Mouse (Mus musculus) midbrain, embryonic 14.5 days (tissue): ENCODE results near the gene Fn1. TPM values are rescaled to one million over a fixed set of nuclear protein-coding genes. Genes with fewer than 3 reads are reported as not detected.

ENCODE experiments used
- ATAC-seq: fragments of 200-750 bp; cut with Nextera tagmentation; 2 replicates; pipeline ENCODE4 v1.8.0; 2017; ENCODE audit warnings: moderate number of reproducible peaks, moderate library complexity; ENCODE audit not compliant: low FRiP score, low TSS enrichment
- DNase-seq: peaks from one replicate; pipeline ENCODE4 v3.0.0-alpha.2; 2015
- H3K27ac ChIP-seq: fragments of 300-500 bp; sonication (generic); replicated peaks from 2 replicates; pipeline ENCODE4 v1.5.1; 2014; ENCODE audit warnings: mild to moderate bottlenecking, low read depth, low read length, moderate library complexity
- H3K27me3 ChIP-seq: fragments of 300-500 bp; sonication (generic); 2 replicates; pipeline ENCODE4 v1.6.1; 2014; ENCODE audit warnings: low read length, control low read depth, mixed read lengths; ENCODE audit not compliant: control insufficient read depth, insufficient read depth
- H3K36me3 ChIP-seq: fragments of 300-500 bp; sonication (generic); 2 replicates; pipeline ENCODE4 v1.6.1; 2014; ENCODE audit warnings: low read length, control low read depth; ENCODE audit not compliant: control insufficient read depth, insufficient read depth
- H3K4me1 ChIP-seq: fragments of 300-500 bp; sonication (generic); 2 replicates; pipeline ENCODE4 v1.6.1; 2014; ENCODE audit warnings: mild to moderate bottlenecking, antibody characterized with exemption, low read length, control low read depth; ENCODE audit not compliant: control insufficient read depth, insufficient read depth
- H3K4me2 ChIP-seq: fragments of 300-500 bp; sonication (generic); 2 replicates; pipeline ENCODE4 v1.6.1; 2014; ENCODE audit warnings: mild to moderate bottlenecking, low read length, moderate library complexity
- H3K4me3 ChIP-seq: fragments of 300-500 bp; sonication (generic); replicated peaks from 2 replicates; pipeline ENCODE4 v1.5.1; 2014; ENCODE audit warnings: low read depth, low read length
- H3K9ac ChIP-seq: fragments of 300-500 bp; sonication (generic); replicated peaks from 2 replicates; pipeline ENCODE4 v1.6.1; 2014; ENCODE audit warnings: mild to moderate bottlenecking, low read length, moderate library complexity
- H3K9me3 ChIP-seq: fragments of 300-500 bp; sonication (generic); 2 replicates; pipeline ENCODE4 v1.6.1; 2016; ENCODE audit warnings: low read length, control low read depth, mixed read lengths; ENCODE audit not compliant: control insufficient read depth
- WGBS: fragments of 180-500 bp; shearing (Covaris S2); extraction: QIAGEN DNeasy Blood & Tissue Kit; methylation state at CpG from one replicate; pipeline ENCODE4 v1.1.7; 2014; 5-methylcytosine and 5-hydroxymethylcytosine counted together
- polyA plus RNA-seq: library from polyadenylated mRNA; unstranded; fragments of >200 nt; fragmentation: Nextera tagmentation; extraction: Ambion mirVana; gene quantifications from 2 replicates; pipeline ENCODE4 v1.2.1, GENCODE M21; 2014

The Fn1 gene
- polyA plus RNA-seq, 1 experiment from 2014 or later, result 33.0 TPM

DNA sequence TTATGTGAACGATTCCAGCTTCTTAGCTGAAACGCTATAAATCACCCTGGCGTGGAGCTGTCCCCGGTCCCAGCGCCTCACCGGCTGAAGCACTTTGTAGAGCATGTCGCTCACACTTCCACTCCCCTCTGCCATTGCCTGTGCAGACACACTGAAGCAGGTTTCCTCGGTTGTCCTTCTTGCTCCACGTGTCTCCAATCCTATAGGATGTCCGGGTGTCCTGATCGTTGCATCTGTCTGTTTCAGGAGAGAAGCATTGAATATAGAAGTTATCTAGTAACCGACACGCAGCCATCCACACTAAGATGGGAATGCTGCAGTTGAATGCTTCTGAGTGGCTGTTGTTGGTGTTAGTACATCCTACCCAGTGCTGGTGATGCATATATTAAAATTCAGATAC, 7.5 kb downstream of the Fn1 start:
- peaks cover 4% of the 10 kb centered on the region; the same call in 1 of the 2 replicates for H3K36me3 ChIP-seq
- no peak overlapping the region for H3K27ac ChIP-seq
- peaks cover 2% of the 10 kb centered on the region; the same call in 1 of the 2 replicates for H3K4me1 ChIP-seq
- H3K9ac ChIP-seq, result no peak overlapping the region
- H3K27me3 ChIP-seq, result peaks cover 3% of the 10 kb centered on the region; the same call in 1 of the 2 replicates
- 96% methylated on average over 13 of the region's 13 CpGs for WGBS
- H3K4me2 ChIP-seq, result no peak overlapping the region
- ATAC-seq, result no peak
- no peak for DNase-seq
- H3K4me3 ChIP-seq, result no peak overlapping the region
- H3K9me3 ChIP-seq, result no peaks in the 10 kb centered on the region

DNA sequence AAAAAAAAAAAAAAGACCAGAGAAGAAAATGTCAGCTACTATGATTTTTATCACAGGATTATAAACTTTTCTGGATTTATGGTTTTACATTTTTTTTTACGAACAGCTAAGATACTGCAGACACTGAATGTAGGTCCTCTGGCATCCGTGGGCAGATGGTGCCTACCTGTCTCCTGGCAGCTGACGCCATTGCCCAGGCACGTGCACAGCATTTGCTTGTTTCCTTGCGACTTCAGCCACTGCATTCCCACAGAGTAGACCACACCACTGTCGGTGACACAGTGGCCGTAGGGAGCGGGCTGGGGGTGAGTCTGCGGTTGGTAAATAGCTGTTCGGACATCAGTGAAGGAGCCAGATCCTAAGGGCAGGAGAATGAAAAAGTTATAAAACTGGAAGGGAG, 10.2 kb downstream of the Fn1 start:
- Histone ChIP-seq H3K27ac (no peak overlapping the region), H3K4me2 (no peak overlapping the region), H3K9me3 (no peaks in the 10 kb centered on the region), H3K4me3 (no peak overlapping the region), H3K36me3 (peaks cover 4% of the 10 kb centered on the region; the same call in 1 of the 2 replicates), H3K9ac (no peak overlapping the region), H3K27me3 (no peaks in the 10 kb centered on the region), H3K4me1 (peaks cover 2% of the 10 kb centered on the region; the same call in 1 of the 2 replicates)
- 95% methylated on average over 10 of the region's 10 CpGs for WGBS
- DNase-seq (no peak), ATAC-seq (no peak)

DNA sequence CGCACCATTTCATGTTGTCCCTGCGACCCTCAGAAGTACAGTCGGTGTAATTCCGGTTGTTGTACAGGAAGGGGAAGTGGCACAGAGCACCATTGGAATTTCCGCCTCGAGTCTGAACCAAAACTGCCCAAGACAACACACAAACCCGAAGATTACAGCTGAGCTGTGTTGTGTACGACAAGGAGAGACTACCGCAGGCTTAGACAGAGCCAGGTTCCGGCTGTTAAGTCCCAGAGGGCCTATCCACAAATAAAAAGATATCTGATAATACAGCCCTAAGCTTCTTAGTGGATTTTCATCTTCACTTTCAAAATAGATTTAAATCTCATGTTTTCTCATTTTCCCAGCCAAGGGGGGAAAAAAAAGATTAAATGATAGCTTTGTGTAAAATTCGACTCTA, 11.8 kb downstream of the Fn1 start:
- DNase-seq (peak; percentile 30), ATAC-seq (no peak)
- WGBS, result 62% methylated on average over 11 of the region's 11 CpGs
- H3K27ac ChIP-seq, result no peak overlapping the region
- no peak overlapping the region for H3K9ac ChIP-seq
- H3K27me3 ChIP-seq, result no peaks in the 10 kb centered on the region
- H3K36me3 ChIP-seq, result peaks cover 4% of the 10 kb centered on the region; the same call in 1 of the 2 replicates
- H3K9me3 ChIP-seq, result no peaks in the 10 kb centered on the region
- no peak overlapping the region for H3K4me3 ChIP-seq
- H3K4me2 ChIP-seq, result no peak overlapping the region
- H3K4me1 ChIP-seq, result peaks cover 2% of the 10 kb centered on the region; the same call in 1 of the 2 replicates

DNA sequence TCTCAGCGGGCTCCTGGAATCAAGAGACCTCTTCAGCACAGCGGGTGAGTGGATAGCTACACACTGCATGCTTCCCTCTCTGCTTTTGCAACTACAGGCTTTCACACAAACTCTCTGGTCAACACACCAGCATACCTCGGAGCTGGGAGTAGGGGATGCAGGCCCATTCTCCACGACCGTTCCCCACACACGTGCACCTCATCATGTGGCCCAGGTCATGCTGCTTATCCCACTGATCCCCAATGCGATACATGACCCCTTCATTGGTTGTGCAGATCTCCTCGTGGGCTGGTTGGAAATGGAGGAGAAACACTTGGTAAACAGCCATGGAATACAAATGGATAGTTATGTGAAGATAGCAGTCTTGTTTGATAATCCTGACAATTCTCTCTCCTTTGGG, 12.8 kb downstream of the Fn1 start:
- peaks cover 2% of the 10 kb centered on the region; the same call in 1 of the 2 replicates for H3K4me1 ChIP-seq
- no peak overlapping the region for H3K4me2 ChIP-seq
- peaks cover 4% of the 10 kb centered on the region; the same call in 1 of the 2 replicates for H3K36me3 ChIP-seq
- ATAC-seq, result no peak
- no peak for DNase-seq
- H3K27me3 ChIP-seq, result no peaks in the 10 kb centered on the region
- H3K9ac ChIP-seq, result no peak overlapping the region
- WGBS, result 96% methylated on average over 8 of the region's 8 CpGs
- H3K4me3 ChIP-seq, result no peak overlapping the region
- H3K27ac ChIP-seq, result no peak overlapping the region
- no peaks in the 10 kb centered on the region for H3K9me3 ChIP-seq

DNA sequence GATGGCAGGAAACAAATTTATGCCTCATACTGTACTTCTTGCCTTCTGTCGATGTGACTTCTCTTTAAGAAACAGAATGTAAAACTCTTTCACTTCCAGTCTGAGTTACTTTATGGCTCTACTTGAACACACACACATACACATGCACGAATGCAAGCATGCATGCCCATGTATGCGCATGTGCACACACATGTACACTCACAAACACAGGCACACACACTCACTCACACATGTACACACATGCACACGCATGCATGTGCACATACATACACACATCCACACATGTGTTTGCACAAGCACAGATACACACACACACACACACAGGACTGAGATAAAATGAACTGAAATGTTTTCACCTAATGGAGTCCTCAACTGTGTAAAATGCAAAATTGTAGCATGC, 16.3 kb downstream of the Fn1 start:
- Histone ChIP-seq H3K27ac (no peak overlapping the region), H3K4me3 (no peak overlapping the region), H3K9ac (no peak overlapping the region), H3K27me3 (no peaks in the 10 kb centered on the region), H3K9me3 (no peaks in the 10 kb centered on the region), H3K36me3 (no peaks in the 10 kb centered on the region), H3K4me2 (no peak overlapping the region), H3K4me1 (peaks cover 2% of the 10 kb centered on the region; the same call in 1 of the 2 replicates)
- DNase-seq (no peak), ATAC-seq (no peak)
- WGBS, result 96% methylated on average over 4 of the region's 4 CpGs

DNA sequence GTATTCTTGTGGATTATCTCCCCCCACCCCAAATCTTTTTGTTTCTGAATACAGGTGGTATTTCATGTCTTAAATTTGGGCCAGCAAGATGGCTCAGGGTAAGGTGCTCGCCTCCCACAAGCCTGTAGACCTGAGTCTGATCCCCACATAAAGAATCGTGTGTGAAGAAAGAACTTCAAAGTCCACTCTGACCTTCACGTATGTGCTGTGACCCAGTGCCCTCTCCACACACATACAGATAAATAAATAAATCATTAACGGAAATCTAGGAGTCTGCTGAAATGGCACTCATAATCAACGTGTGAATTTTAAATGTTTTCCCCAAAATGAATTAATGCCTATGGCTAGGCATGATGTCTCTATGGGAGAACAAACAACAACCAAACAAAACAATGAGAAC, 16.9 kb downstream of the Fn1 start:
- no peaks in the 10 kb centered on the region for H3K27me3 ChIP-seq
- no peak overlapping the region for H3K4me3 ChIP-seq
- no peak overlapping the region for H3K27ac ChIP-seq
- WGBS, result 92% methylated on average over 5 of the region's 5 CpGs
- H3K4me2 ChIP-seq, result no peak overlapping the region
- no peak overlapping the region for H3K9ac ChIP-seq
- ATAC-seq, result no peak
- H3K36me3 ChIP-seq, result no peaks in the 10 kb centered on the region
- H3K4me1 ChIP-seq, result peaks cover under 1% of the 10 kb centered on the region; the same call in 1 of the 2 replicates
- H3K9me3 ChIP-seq, result no peaks in the 10 kb centered on the region
- no peak for DNase-seq

DNA sequence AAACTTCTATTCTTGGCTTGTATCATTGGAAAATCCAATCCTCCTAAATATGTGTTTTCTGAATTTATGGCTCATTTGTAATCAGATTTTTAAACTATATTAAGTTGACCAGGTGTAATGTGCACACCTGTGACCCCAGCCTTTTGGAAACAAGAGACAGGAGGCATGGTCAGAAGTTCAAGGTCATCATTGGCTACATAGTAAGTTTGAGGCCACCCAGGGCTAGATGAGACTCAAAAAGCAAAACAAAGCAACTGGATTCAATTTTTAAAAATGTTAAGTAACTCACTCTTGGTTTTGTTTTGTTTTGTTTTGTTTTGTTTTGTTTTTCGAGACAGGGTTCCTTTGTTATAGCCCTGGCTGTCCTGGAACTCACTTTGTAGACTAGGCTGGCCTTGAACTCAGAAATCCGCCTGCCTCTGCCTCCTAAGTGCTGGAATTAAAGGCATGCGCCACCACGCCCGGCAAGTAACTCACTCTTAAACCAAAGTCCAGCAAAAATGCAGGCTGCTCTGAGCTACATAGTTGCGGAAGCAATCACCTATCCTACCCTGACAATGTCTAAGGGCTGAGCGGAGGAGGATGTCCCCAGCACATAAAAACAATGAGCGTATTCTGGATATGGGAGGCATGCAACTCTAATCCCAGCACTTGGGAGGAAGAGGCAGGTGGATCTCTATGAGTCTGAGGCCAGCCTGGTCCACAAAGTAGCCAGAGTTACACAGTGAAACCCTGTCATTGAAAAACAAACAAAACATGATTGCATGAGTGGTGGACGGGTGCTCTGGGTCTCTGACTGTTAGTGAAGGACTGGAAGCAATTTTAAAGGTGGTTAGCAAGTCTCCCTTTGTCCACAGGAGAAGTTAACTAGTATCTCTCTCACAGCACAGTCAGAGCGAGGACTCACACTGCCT, 17.6 kb downstream of the Fn1 start:
- no peaks in the 10 kb centered on the region for H3K36me3 ChIP-seq

DNA sequence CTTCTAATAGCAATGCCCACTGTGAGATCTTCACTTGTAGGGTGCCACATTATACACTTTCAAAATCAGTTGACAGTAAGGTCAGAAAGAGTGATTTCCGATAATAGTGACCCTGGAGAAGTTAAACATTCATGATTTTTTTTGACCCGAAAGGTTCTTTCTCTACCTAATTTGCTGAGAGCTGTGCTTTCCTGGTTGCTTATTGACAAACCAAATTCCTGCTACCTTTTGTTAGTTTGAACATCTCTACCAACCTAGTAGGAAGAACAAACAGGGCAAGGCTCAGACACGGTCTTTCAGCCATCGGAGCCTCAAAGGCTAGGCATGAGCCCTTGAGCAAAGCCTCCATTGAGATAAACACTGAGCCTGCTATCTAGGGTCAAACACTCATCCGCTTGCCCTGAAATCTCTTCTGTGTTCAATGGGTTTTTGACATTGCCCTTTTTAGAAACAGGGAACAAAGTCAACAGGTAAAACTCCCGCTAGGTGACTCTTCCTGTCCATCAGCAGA, 18.5 kb downstream of the Fn1 start:
- Histone ChIP-seq H3K4me2 (no peak overlapping the region), H3K9ac (no peak overlapping the region), H3K27me3 (no peaks in the 10 kb centered on the region), H3K9me3 (no peaks in the 10 kb centered on the region), H3K4me1 (no peaks in the 10 kb centered on the region), H3K36me3 (no peaks in the 10 kb centered on the region), H3K4me3 (no peak overlapping the region), H3K27ac (no peak overlapping the region)
- WGBS, result 92% methylated on average over 6 of the region's 6 CpGs
- ATAC-seq (no peak), DNase-seq (no peak)

More for the DNA sequence above, 17.6 kb downstream of the Fn1 start:
- 94% methylated on average over 10 of the region's 10 CpGs for WGBS
- no peak overlapping the region for H3K4me3 ChIP-seq
- H3K27ac ChIP-seq, result no peak overlapping the region
- ATAC-seq, result no peak
- no peak overlapping the region for H3K4me2 ChIP-seq
- no peak overlapping the region for H3K9ac ChIP-seq
- no peaks in the 10 kb centered on the region for H3K27me3 ChIP-seq
- no peak for DNase-seq
- no peaks in the 10 kb centered on the region for H3K9me3 ChIP-seq
- H3K4me1 ChIP-seq, result no peaks in the 10 kb centered on the region
